Mouse (Mus musculus): ENCODE results near the gene Gm49486. TPM values are rescaled to one million over a fixed set of nuclear protein-coding genes. Genes with fewer than 3 reads are reported as not detected.
"Not testable (repeated sequence)": the region's sequence is repeated elsewhere in the genome, so short reads cannot be mapped to it uniquely, and the experiment has no call there.

The Gm49486 gene
- total RNA-seq, 2 experiments from 2014 or later: 1.0 TPM

DNA sequence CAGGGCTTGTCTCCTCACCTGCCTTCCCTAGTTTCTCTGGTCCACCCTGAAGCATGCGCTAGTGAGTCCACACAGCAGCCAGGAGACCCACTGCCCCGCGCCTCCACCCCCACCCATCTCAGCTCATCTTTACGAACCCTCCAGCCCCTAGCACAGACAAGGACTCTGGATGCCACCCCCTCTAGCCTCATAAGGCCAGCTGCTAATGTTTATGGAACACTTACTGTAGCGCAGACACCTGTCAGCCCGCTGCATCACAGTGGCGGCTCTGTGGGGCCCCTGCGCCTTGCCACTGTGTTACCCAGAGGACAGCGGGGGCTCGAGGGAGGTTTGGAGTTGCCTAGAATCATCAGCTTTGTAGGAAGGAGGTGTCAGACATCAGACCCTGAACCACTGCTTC, 26.6 kb upstream of the Gm49486 start:
- no peak for TF ChIP-seq CTCF (IDR thresholded peaks at IDR 0.05)
- DNase-seq (ENCODE audit: extremely low spot score in 1 of 2, low spot score in 2 of 2): no peak
- intact Hi-C loops (cut with DNase I): no loop called here
- H3K4me3 ChIP-seq: no peak overlapping the region
- H3K27ac ChIP-seq: peak overlapping the region; percentile 30; the same call in 1 of the 2 replicates

DNA sequence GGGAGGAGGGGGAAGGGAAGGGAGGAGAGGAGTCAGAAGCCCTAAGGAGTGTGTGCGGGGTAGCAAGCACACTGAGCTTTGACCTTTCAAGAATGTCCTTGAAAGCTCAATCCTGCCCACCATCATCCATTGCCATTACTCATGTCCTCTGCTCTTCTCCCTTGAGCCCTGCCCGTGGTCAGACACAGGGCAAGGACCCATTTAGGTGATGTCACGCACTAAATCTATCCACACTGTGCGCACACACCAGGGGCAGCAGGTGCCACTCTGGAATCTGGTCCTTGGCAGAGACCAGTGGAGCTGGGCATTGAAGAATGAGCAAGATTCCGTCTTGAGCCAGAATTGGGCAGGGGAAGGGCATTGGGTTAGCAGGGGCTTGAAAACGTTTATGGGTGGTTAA, 21.0 kb upstream of the Gm49486 start:
- H3K4me3 ChIP-seq: no peak overlapping the region
- intact Hi-C loops (cut with DNase I): no loop called here
- no peak for TF ChIP-seq CTCF (IDR thresholded peaks at IDR 0.05)
- no peak for DNase-seq (ENCODE audit: extremely low spot score in 1 of 2, low spot score in 2 of 2)
- no peak overlapping the region for H3K27ac ChIP-seq

DNA sequence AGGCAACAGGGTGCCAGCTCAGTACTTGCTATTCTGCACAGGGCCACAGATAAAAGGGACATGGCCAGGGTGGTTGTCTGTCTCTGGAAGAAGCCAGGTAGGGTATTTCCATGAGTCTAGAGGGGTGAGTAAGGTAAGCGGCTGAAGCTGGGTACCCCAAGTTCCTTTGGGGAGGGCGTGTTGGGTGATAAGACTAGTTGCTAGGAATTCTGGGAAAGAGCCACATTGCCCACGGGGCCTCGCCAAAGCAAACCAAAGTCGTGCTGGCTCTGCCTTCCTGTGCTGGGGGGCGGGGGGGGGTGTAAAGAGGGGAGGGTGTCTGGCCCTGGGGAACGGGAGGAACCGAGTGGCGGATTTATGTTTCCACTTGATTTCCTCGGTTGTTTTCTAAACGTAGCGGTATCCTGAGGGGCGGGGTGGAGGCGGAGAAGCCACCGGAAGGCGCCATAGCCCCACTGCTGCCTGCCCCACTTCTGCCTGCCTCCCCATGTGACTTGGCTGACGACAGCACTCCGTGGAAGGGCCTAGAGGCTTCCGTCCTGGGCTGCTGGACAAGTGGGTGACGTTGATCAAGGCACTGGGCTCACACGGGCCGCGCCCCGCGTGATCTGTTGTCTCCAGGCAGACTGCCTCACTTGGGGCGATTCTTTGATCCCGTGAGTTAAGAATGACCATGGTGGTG, 20.3 kb upstream of the Gm49486 start:
- no peak for TF ChIP-seq CTCF (IDR thresholded peaks at IDR 0.05)
- intact Hi-C loops (cut with DNase I): no loop called here
- Histone ChIP-seq H3K27ac (no peak overlapping the region; the same call in 1 of the 2 replicates), H3K4me3 (no peak overlapping the region)
- DNase-seq (ENCODE audit: extremely low spot score in 1 of 2, low spot score in 2 of 2): peak in 1 of 2 experiments; percentile 36

DNA sequence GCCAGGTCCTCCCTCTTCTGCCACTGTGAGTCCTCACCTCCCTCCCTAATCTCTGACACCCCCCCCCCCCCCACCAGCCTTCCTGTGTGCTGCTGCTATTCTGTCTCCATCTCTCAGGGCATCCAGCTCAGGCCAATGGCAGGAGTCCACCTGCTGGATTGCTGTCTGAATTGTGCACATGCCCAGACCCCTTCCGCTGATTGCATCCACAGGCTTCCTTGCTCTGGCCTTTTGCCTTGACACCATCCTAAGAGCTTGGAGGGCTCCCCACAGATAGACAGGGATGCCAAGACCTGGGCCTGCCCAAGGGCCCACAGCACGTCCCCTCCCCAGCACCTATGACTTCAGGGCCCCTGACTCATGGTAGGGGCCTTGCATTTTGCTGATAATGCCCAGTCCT, 18.8 kb upstream of the Gm49486 start:
- no peak for TF ChIP-seq CTCF (IDR thresholded peaks at IDR 0.05)
- intact Hi-C loops (cut with DNase I): no loop called here
- DNase-seq (ENCODE audit: extremely low spot score in 1 of 2, low spot score in 2 of 2): no peak
- no peak overlapping the region for H3K27ac ChIP-seq
- H3K4me3 ChIP-seq: no peak overlapping the region

DNA sequence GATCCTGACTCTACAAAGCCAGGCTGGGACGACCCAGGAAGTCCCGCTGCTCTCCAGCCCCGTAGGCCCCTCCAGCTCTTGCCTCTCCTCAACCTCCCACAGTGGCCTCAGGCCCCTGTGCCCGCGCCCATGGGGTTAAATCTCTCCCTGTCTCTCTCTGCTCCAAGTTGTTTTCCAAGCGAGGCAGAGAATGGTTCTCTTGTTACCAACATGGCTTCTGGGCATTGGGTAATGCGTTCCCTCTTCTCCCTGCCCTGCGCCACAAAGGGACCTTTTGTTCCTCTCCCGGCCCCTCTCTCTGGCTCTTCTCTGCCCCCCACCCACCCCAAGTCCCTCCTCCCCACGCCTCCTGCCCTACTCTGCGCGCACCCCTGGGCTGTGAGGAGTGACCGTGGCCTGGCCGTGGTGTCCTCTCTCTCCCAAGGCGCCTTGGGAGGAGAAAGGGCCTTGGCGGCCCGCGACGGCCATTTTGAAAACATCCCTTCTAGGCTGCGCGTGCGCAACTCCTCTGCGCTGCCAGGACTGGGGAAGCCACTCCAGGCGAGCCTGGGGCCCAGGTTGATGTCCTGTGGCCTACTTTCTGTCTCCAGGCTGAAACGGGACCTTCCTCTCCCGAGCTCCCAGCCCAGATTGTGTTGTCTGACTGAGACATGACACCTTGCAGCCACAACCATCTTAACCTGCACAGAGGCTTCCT, 16.3 kb upstream of the Gm49486 start:
- Histone ChIP-seq H3K4me3 (no peak overlapping the region), H3K27ac (peak overlapping the region; percentile 71)
- intact Hi-C loops (cut with DNase I): no loop called here
- DNase-seq (ENCODE audit: extremely low spot score in 1 of 2, low spot score in 2 of 2): no peak
- TF ChIP-seq CTCF (IDR thresholded peaks at IDR 0.05): no peak

DNA sequence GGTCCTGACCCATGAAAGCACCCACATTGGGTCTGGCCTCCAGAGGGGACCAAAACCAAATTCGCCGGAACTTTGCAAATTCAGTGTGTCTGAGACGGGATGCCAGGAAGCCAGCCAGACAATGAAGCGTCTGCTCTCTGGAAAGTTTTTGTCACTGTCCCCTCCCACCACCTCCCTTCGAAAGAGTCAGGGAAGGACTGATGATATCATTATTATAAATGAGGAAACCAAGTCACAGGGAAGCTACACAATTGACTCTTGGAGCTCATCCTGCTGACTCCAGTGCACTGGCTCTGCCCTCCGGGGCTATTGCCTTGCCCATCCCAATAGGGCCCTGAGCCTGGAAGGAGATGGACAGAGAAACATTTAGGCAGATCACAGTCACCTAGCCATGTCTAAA, 15.6 kb upstream of the Gm49486 start:
- peak overlapping the region; percentile 66 for H3K27ac ChIP-seq
- intact Hi-C loops (cut with DNase I): no loop called here
- no peak overlapping the region for H3K4me3 ChIP-seq
- no peak for TF ChIP-seq CTCF (IDR thresholded peaks at IDR 0.05)
- no peak for DNase-seq (ENCODE audit: extremely low spot score in 1 of 2, low spot score in 2 of 2)

GRCm38 (mm10) chr15:79216191-79216590, 13.0 kb upstream of the Gm49486 start:
- no peak for DNase-seq (ENCODE audit: extremely low spot score in 1 of 2, low spot score in 2 of 2)
- intact Hi-C loops (cut with DNase I): no loop called here
- TF ChIP-seq CTCF (IDR thresholded peaks at IDR 0.05): no peak
- Histone ChIP-seq H3K27ac (no peak overlapping the region), H3K4me3 (no peak overlapping the region)

DNA sequence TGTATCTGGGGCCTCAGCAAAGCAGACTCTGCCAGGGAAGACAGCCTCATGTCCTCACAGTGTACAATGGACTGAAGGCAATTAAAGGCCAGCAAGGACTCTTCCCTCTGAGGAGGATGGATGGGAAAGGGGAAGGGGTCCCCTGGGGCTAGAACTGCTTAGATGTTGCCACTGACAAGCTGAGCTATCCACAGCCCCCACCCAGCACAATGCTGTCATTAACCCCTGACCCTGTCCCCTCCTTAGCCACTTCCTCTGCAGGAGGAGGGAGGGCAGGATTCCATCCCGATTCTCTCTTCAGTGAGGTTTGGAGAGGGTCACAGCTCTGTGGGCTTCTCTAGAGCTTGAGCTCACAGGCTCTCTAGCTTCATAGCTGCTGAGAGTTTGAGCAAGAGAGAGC, 9.6 kb upstream of the Gm49486 start:
- no peak for TF ChIP-seq CTCF (IDR thresholded peaks at IDR 0.05)
- no peak for DNase-seq (ENCODE audit: extremely low spot score in 1 of 2, low spot score in 2 of 2)
- intact Hi-C loops (cut with DNase I): no loop called here
- Histone ChIP-seq H3K4me3 (no peak overlapping the region), H3K27ac (no peak overlapping the region)

- no peak for DNase-seq (ENCODE audit: extremely low spot score in 1 of 2, low spot score in 2 of 2)
- Histone ChIP-seq H3K27ac (0 out of 2 replicates have a peak overlapping the region, but pooled peaks have one; percentile 44), H3K4me3 (no peak overlapping the region)
- intact Hi-C loops (cut with DNase I): loop anchor here (10.0 kb wide), 1 partner anchor 431 kb away; the partner anchor contains the start of genes Cby1 and Fam227a
- TF ChIP-seq CTCF (IDR thresholded peaks at IDR 0.05): no peak
Measured at GRCm38 (mm10) chr15:79223641-79224040, 5.5 kb upstream of the Gm49486 start.

- intact Hi-C loops (cut with DNase I): loop anchor here (10.0 kb wide), 1 partner anchor 430 kb away; the partner anchor contains the start of genes Cby1 and Fam227a
- DNase-seq (ENCODE audit: extremely low spot score in 1 of 2, low spot score in 2 of 2): peak; percentile 84 to 87
- H3K27ac ChIP-seq: peak overlapping the region; percentile 72
- peak; percentile 95 for TF ChIP-seq CTCF (IDR thresholded peaks at IDR 0.05)
- no peak overlapping the region for H3K4me3 ChIP-seq
Measured at GRCm38 (mm10) chr15:79224685-79225084, 4.5 kb upstream of the Gm49486 start.

- intact Hi-C loops (cut with DNase I): loop anchor here (10.0 kb wide), 1 partner anchor 429 kb away; the partner anchor contains the start of genes Cby1 and Fam227a
- H3K4me3 ChIP-seq: not testable (repeated sequence)
Measured at GRCm38 (mm10) chr15:79225780-79226179, 3.4 kb upstream of the Gm49486 start.

GRCm38 (mm10) chr15:79235268-79235667, 6.1 kb downstream of the Gm49486 start:
- H3K27ac ChIP-seq: no peak overlapping the region
- TF ChIP-seq CTCF (IDR thresholded peaks at IDR 0.05): no peak
- no peak overlapping the region for H3K4me3 ChIP-seq
- intact Hi-C loops (cut with DNase I): no loop called here
- no peak for DNase-seq (ENCODE audit: extremely low spot score in 1 of 2, low spot score in 2 of 2)

More at GRCm38 (mm10) chr15:79225780-79226179, 3.4 kb upstream of the Gm49486 start:
- DNase-seq (ENCODE audit: extremely low spot score in 1 of 2, low spot score in 2 of 2); H3K27ac ChIP-seq: not testable (repeated sequence)

Measured in left cerebral cortex, adult 2 months (tissue).